Mouse (Mus musculus): ENCODE measurements around the gene Usp36.
"Not testable (repeated sequence)": the region's sequence is repeated elsewhere in the genome, so short reads cannot be mapped to it uniquely, and the experiment has no call there.

Usp36 gene

DNA sequence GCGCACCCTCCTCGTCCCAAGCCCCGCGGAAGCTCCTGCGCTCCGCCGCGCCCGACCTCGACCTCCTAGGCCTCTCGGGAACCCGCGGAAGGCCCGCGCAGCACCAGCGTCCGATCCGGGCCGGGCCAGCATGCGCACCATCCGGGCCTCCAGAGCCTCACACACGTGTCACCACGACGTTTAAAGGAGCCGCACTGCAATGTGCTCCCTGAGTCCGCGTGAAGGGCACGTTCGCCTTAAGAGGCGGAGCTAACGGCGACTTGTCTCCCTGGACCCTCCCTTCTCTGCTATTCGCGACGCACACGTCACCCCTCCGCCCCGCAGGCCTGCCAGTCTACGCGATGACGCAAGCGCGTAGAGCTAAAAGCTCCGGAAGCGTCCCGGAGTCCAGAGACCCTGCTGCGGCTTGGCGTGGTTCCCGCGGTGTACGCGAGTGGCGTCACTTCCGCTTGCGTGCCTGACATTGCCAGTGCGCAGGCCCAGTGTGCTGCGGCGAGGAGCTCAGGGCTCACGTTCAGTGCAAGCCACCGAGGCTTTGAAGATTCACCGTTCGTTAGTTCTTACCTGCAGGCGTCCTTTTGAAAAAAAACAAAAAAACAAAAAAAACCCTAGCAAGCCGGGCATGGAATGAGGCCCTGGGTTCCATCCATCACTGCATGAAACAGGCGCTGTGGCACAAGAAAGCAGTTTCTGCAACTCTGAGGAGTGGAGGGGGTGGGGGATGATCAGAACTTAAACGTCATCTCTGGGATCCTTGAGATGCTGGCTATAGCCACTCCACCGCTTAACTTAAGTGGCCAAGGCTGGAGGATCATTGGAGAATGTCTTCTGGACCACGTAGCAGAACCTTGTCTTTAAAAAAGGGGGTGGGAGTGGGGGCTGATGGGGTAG, at the start of gene Usp36:
Gene Usp36 (minus strand): TSS at position 246 of the 891 bp plus-strand sequence.
- in situ Hi-C loops (cut with MboI) = no loop called here

DNA sequence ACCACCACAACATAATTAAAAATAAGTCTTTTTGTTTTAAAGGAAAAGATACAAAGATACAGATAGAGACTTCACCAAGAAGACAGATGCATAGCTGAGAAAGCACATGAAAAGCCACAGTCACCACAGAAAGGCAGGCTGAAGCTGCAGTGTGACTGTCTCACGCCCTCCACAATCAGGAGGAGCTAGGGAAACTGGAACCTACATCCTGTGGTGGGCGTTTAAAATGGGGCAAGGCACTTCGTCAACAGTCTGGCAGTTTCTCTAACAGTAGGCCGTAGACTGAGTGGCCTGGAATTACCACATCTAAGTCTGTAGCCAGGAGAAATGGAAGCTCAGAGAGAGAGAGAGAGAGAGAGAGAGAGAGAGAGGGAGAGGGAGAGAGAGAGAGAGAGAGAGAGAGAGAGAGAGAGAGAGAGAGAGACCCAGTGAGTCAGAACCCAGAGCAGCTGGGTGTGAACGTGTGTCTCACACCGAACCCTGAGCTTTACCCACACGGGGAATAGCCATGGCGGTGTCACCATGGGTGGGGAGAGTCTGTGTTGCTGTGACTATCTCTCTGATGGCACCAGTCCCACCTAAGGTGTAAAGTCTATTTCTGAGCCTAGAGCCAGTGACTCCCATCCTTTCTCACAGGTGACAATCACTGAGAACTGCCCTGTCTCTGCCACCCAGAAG, 47.6 kb upstream of the Usp36 start:
- in situ Hi-C loops (cut with MboI) = no loop called here

DNA sequence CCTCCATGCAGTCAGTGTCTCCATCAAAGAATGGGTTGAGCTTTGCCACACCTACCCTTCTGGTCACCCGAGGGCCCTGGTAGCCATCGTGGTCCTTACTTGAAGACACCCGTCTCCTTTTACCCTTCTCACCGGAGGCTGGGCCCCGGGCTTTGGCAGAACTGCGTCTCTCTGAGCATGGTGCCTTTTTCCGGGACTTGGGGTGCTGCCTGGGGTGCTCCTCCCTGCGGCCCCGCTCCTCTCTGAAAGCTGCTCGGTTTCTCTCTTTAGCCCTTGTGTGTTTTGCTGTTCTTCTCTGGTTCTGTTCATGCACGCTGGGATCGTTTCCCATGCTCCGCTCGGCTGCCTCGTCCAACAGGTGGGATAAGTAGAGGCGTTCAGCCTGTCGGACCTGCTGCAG, 43.4 kb upstream of the Usp36 start:
- in situ Hi-C loops (cut with MboI) = no loop called here

DNA sequence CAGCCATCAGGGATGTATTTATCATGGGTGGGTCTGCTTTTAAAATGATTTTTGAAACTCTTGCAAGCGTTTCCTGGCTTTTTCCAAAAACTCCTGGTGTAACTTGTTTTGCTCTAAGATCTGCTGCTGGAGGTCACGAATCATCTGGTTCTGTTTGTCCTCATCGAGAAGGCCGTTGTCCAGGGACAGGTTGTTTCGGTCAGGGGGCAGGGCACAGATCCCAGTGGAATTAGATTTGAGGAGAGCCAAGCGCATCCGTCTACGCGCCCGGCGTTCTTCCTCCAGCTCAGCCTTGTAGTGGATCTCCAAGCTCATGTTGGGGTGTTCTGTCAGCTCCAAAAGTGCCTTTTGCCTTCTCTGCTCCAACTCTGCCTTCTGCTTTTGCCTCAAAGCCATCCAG, 42.3 kb upstream of the Usp36 start:
- in situ Hi-C loops (cut with MboI) = no loop called here

DNA sequence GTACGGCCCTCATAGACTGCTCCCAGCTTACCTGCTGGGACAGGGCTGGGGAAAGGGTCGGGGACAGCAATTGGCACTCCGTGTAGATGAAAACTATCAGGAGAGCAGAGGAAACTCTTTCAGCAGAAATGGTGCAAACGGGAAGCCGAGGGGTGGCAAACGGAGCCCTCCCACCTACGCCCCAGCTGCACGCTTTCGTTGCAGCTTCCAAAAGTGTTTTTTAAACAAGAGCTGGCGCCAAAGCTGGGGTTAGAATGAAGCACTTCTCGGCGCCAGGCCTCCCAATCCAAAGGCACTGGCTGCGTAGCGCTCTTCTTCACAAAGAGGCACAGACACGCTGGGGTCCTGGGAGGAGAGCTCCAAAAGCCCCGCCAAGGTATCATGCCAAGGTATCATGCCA, 40.7 kb upstream of the Usp36 start:
- in situ Hi-C loops (cut with MboI) = no loop called here

DNA sequence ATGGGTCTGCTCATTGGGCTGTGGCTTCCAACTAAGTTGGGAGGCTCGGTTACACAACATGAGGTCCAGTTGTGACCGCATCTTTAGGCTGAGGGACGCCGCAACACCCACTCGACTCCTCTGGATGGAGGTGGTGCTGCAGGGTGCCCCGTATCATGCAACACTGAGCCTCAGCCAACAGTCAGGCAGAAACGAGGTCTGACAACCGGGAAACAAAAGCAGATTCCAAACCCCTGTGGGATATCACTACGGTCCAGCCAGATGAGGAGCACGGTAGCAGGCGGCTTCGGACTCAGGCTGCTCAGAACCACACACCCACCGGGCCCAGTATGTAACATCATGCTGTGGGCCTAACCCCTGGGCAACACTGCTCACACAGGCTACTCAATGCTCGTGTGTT, 40.3 kb upstream of the Usp36 start:
- in situ Hi-C loops (cut with MboI) = no loop called here

DNA sequence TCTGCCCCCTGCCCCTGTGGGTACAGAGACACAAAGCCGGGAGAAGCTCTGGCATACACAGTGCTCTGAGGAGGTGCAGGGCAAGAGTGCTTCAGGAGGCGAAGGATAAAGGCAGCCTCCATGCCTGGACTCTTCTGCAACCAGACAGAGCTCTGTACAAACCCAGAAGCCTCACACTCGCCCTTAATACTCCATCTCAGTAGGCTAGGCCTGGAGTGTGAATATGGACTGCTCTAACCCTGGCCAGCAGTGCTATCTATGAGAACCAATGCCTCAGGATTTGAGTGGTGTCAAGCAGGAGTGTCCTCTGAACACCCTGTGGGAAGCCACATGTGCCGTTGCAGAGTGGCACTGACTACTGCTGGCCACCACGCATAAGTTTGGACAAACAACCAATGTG, 38.9 kb upstream of the Usp36 start:
- in situ Hi-C loops (cut with MboI) = no loop called here

DNA sequence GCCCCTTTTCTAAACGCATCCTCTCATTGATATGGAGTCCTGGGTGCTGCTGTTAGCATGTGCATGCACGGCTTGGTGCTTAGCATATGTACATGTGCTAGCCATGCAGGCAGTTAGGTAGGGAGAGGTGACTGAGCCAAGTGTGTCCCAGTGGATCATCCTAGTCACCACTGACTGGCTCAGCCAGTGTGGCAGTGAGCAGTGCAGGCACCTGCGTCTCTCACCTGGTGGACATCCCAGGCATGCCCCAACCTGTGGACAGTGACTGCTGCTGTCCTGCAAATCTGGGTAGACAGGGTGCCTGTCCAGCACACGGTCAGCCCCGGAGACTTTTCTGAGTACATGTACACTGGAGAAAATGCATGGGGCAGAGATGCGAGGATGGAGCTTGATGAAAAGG, 38.5 kb upstream of the Usp36 start:
- in situ Hi-C loops (cut with MboI) = no loop called here

DNA sequence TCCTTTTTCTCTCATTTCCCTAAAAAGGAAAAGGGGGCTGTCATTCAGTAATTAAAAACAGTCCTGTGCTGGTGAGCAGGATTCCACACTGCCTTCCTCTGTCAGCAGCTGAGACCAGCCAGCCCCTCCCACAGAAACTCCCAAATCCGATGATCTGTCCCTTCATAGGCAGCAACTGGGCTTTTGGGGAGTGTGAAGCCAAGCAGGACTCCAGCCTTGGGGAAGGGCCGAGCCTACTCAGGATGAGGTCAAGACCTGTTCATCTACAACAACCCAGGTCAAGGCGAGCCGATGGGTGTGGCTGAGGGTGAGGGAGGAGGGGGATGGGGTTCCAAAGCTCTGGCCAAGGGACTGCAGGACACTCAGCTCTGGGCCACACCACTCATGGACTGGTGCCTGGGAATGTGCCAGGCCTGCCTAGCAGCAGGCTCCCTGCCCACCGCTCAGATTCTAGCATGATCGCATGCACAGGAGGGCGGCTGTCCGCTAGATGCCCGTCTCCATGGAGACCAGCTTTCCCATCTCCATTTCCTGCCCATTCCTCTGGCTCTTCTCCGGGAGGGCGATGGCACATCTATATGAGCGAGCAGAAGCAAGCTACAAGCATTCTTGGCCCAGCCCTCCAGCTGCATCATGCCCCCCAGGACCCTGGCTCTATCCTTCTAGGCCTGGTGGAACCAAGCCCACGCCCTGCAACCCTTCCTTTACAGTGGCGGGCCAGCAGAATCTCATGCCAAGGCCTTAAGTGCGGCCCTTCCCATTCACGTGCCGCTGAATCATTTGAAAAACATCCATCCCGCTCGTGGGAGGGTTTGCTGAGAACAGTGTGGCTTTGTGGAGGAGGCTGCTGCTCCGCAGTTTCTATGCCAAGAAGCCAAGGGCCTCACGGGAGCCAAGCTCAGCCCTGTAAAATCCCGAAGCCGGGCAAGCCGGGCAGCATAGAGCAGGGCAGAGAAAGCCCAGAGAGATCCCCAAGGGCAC, 37.2 kb upstream of the Usp36 start:
- in situ Hi-C loops (cut with MboI) = no loop called here

DNA sequence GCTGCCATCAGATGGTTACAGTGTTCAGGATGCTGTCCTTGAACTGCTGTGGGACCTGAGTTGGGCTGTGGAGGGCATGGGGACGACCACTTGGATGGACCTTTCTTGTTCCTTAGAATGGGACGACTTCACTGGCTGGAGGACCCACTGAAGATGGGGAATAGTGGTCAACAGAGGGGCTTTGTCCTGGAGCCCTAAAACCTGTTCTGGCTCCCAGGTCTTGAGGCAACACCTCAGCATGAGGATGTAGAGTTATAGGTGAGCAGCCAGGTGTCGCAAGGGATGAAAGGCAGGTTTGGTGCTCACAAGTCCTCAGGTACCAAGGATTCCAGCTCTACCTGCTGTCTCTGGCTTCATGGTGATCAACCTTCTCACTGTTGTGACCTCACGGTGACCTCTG, 36.4 kb upstream of the Usp36 start:
- in situ Hi-C loops (cut with MboI) = no loop called here

DNA sequence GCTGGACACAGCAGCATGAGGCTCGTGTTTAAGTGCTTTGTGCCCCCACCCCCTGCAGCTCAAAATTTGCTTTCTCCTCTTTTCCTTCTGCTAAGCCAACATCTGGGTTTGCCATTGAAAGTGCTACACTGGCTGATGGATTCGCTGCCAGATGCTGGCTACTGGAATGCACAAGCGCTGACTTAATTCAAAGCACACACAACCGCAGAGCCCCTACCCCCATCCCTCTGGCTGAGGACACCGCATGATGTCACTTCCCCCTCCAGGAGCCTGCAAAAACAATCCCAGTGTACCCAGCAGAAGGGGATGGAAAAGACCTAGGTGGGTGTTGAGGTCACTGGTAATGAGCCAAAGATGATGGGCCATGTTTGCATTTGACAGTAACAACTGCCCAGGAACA, 34.5 kb upstream of the Usp36 start:
- in situ Hi-C loops (cut with MboI) = no loop called here

DNA sequence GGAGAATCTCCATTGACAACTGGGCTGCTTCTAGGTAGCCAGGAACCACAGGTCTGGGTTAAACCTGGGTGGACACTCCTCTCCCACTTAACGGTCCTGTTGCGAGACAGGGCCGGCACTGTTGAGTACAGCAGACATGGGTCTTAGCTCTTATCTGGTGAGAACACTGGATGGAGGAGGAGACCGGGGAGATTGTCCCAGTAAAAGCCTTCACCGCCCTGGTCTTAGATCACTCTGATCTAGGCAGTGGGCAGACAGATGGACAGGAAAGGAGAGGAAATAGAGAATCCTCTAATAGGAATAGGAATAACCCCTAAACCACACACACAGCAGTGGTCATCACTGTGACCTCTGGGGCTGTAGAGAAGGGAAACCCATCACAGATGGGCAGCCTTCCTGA, 33.9 kb upstream of the Usp36 start:
- in situ Hi-C loops (cut with MboI) = no loop called here

DNA sequence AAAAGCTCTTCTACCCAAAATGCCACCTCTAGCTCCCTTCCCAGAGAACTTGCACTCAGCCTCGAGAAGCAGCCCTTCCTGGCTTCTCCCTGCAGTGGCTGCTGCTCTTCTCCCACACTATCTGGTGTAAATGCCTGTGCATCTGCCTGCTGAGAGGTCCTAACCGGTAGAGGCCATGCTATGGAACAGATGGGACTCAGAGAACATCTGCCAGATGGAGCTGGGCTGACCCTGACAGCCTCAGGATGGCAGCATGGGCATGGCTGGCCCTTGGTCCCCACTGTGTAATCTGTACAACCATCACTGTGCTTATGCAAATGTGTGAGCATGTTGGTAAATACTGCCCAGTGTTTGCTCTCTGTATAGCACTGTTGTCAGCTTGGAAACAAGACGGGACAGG, 32.6 kb upstream of the Usp36 start:
- in situ Hi-C loops (cut with MboI) = no loop called here

DNA sequence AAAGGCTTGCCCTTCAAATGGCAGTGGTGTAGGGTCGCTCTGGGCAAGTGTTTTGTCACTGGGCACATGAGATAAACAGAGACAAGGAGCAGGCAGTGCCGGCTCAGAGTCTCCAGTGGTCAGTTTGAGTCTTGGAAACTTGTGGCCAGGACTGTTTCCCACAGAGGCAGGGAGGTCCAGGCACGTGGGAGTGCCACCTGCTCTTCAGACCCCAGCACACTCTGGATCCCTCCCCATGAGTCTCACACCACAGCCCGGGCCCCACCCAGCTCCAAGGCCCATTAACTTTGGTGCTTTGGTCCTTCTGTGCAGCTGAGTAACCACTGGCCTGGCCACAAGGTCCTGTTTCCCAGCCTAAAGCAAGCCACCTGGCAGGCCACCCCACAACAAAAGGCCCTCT, 31.9 kb upstream of the Usp36 start:
- in situ Hi-C loops (cut with MboI) = no loop called here

DNA sequence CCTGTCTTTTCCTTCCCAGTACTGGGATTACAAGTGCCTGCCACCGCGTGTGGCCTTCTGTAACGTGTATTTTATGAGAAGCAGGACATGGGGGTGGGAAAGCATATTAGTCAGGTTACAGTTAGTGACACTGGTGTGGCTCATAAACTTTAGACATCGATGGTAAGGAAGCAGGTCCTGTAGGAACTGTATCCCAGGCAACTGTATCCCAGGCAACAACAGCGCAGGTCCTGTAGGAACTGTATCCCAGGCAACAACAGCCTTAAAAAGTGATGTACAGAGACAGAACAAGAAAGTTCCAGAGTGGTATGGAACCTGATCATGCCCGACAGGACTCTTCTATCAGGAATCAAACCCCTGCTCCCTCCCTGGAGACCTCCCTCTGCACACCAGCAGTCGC, 31.5 kb upstream of the Usp36 start:
- in situ Hi-C loops (cut with MboI) = no loop called here

DNA sequence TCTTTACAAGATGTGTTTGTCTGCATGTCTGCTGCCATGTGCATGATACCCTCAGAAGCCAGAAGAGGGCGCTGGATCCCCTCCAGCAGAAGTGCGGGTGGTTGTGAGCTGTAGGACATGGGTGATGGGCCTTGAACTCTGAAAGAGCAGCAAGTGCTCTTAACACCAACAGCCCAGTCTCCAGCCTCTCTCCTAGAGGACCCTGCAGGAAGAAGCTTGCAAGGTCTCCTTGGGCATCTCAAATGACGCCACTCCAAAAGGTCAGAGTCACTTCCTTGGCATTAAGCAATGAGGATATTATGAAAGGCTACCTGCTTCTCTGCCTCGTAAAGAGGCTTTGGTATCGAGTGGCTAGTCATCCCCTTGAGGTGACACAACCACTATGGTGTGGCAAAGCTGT, 28.6 kb upstream of the Usp36 start:
- in situ Hi-C loops (cut with MboI) = no loop called here

DNA sequence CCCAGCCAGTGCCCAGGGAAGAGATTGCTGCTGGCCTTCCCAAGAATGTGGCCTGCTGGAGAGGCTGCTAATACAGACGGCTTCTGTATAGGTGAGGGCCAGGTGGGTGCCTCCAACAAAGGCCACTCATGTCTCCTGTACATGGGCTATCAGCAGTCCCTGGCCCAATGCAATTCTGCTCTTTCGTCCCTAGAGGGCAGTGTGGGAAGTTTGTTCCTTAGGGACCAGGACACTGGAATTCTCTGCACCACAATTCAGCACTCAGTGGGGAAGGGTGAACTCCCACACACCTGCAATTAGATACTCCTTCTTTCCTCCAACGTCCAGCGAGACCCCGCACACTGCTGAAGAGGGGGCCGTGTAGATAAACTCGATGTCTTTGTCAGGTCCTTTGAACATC, 27.1 kb upstream of the Usp36 start:
- in situ Hi-C loops (cut with MboI) = no loop called here

DNA sequence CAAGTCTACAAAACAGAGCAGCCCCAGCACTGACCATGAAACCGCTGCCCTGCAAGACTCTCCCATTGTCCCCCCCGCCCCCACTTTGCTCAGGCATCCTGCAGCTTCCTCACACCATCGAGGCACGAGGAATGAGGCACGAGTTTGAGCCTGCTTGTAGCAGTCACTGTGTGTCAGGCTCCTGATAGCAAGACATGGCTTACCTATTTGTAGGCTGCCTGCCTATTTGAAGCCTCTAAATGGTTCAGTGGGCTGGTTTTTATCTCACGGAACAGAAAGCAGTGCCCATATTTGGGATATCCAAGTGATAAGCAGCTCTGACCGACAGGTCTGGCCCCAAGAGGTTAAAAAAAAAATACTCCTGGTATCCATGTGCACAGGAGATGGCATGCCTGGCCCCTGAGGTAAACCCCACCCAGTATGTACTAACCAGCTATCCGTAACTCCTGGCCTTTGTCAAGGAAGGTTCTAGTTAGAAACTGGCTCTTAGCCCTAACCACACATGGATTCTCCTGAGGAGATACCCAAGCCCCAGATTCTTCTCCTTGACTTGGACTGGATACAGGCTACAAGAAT, 26.3 kb upstream of the Usp36 start:
- in situ Hi-C loops (cut with MboI) = no loop called here

DNA sequence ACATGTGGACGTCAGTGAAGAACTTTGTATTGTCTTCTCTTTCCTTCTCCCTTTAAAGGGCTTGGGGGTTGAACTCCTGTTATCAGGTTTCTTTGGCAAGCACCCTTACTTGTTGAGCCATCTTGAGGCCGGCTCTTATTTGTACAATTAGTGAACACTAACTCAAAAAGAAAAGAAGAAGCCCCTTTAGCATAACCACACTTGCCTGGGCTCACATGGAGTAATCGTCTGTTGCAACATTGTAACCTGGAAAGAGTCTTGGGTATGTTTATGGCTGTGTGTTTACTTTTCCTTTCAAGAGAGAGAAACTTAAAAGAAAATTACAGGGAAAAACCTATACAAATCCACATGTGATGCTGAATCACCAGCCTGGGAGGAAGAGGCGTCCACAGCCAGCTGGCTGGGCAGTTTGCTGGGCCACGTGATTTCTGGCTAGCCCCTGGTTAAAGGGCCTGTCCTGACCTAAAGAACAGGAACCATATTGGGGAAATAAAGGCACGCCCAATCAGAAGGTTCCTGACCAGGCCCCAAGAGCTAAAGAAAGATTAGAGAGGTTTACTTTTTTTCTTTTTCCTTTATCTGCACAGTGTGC, 22.2 kb upstream of the Usp36 start:
- in situ Hi-C loops (cut with MboI) = no loop called here

DNA sequence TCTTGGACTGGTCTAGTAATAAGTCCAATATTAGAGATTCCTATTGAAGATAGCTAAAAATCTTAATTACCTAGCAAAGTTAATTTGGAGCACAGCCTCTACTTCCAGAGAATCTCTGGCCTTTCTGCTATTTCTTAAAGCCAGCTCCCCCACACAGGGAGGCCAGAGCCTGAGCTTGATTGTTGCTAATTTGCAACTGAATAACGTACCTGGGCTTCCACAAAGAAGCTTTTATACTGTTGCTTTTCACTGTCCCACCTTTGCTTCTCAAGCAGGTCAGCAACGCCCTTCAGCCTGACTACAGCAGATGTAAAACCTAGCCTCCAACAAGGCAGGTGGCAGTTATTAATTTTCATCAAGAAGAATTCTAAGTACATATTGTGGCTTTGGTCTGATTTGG, 17.9 kb upstream of the Usp36 start:
- in situ Hi-C loops (cut with MboI) = not testable (repeated sequence)

DNA sequence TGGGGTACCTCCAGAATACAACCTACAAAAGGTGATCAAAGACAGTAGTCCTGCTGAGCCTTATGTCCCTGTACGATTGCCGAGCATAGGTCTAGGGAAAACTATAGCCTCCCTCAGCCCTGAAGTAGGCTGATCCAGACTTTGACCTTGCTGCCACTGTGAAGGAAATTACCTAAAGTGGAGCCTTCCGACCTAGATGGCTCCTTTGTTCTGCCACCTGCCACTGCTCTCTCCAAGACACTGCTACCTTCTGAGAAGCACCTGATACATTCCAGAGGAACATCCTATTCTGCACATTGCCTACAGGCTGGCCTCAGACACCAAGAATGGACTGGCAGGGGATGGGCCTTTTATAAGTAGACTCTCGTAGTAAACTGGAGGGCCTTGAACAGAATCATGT, 13.9 kb upstream of the Usp36 start:
- in situ Hi-C loops (cut with MboI) = not testable (repeated sequence)

DNA sequence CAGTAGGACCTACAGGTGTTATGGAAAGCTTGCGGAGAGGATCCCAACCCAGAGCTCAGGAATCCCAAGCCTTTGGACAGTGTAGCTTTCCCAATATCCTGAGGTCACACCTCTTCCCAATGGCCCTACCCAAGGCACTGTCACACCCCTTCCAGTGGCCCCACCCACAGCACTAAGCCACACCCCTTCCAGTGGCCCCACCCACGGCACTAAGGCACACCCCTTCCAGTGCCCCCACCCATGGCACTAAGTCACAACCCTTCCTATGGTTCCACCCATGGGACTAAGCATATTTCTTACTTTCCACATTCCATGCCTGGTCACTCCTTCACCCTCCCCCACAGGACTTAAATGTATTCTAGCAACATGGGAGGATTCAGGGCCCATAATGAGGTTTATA, 8.8 kb upstream of the Usp36 start:
- in situ Hi-C loops (cut with MboI) = no loop called here
